Mouse (Mus musculus): ENCODE measurements around the gene Olfr825. TPM values are rescaled to one million over a fixed set of nuclear protein-coding genes. Genes with fewer than 3 reads are reported as not detected.
"Not testable (repeated sequence)": the region's sequence is repeated elsewhere in the genome, so short reads cannot be mapped to it uniquely, and the experiment has no call there.

The Olfr825 gene
- polyA plus RNA-seq (2014; fragmentation: Nextera tagmentation; extraction: Ambion mirVana): not detected in 2 replicates

DNA sequence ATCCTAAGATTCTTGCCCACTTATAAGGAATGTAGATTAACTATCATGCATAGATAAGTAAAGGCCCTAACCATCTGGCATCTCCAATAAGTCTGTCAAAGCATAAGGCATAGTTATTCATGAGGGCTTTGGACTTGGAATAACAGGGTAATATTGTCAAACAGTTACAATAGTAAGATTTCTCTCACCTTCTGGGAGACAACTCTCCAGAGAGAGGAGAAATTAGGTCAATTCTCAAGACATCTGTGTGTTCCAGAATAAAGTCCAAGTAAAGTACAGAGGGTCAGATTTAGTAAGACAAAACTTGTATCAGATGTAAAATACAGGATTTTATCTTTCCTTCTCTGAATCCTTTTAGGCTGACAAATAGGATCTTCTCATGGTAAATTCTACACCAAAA, at the start of gene Olfr825:
Olfr825 (minus strand) TSS at position 101 of the 400 bp plus-strand sequence.
- H3K4me1 ChIP-seq (replicated peaks; ENCODE audit: control insufficient read depth, insufficient read depth, low read length): no peaks in the 10 kb centered on the region
- DNase-seq (ENCODE audit: low spot score) (no peak), ATAC-seq (ENCODE audit: low FRiP score) (no peak)
- H3K4me3 ChIP-seq (ENCODE audit: low read depth, low read length): no peak within 1 kb of the TSS
- no peaks in the 10 kb centered on the region for H3K27me3 ChIP-seq (ENCODE audit: control insufficient read depth, insufficient read depth, low read length)
- H3K9me3 ChIP-seq (ENCODE audit: control insufficient read depth, low read length): no peaks in the 10 kb centered on the region
- H3K4me2 ChIP-seq (replicated peaks; ENCODE audit: low read depth, low read length): no peak within 1 kb of the TSS
- no peak within 1 kb of the TSS for H3K27ac ChIP-seq (ENCODE audit: low read depth, low read length)
- H3K9ac ChIP-seq (ENCODE audit: low read depth, low read length): no peak within 1 kb of the TSS
- H3K36me3 ChIP-seq (ENCODE audit: control insufficient read depth, insufficient read depth, low read length): no peaks in the 10 kb centered on the region

DNA sequence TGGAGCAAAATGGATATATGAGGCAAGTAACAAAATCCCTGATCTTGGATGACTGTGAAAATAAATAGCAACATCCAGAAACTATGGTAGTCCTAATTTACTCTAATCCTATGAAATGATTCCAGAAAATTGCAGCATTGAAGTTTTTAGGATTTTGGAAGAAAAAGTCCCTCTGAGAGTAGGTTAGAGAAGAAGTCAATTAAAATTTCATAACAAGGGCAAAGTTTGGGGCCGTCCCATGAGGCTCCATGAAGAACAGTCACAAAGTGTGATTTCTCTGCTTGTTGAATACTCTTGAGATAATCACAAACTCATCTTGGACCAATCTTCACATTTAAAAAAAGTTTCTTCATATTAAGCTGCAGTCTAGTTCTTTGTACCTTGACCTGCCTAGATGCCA, 47.7 kb upstream of the Olfr825 start, which contains the start of gene Olfr827:
Olfr827 (minus strand) TSS at position 101 of the 400 bp plus-strand sequence.
- no peak for ATAC-seq (ENCODE audit: low FRiP score)

DNA sequence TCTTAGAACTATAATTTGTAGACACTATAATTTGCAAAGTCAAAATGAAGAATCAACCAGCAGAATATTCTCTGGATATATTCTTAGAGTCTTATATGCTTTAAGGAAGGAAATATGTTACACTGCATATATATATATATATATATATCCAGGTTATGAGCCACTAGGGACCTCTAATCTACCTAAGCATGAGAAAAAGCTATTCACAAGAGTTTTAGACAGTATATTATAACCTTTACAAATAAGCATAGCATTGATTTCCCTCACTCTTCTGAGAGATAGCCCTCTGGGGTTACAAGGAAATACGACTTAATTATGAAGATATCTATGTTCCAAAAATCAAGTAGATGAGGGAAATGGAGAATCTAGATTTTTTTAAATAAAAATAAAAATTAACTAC, 17.5 kb upstream of the Olfr825 start, which contains the start of gene Olfr826:
Olfr826 (minus strand) TSS at position 101 of the 400 bp plus-strand sequence.
- 81% methylated on average over 1 of the region's 1 CpGs for WGBS
- H3K27me3 ChIP-seq (ENCODE audit: control insufficient read depth, insufficient read depth, low read length): no peaks in the 10 kb centered on the region
- no peak for DNase-seq (ENCODE audit: low spot score)
- no peak within 1 kb of the TSS for H3K9ac ChIP-seq (ENCODE audit: low read depth, low read length)
- ATAC-seq (ENCODE audit: low FRiP score): no peak
- H3K4me3 ChIP-seq (ENCODE audit: low read depth, low read length): no peak within 1 kb of the TSS
- no peak within 1 kb of the TSS for H3K4me2 ChIP-seq (replicated peaks; ENCODE audit: low read depth, low read length)
- H3K27ac ChIP-seq (ENCODE audit: low read depth, low read length): no peak within 1 kb of the TSS
- no peaks in the 10 kb centered on the region for H3K9me3 ChIP-seq (ENCODE audit: control insufficient read depth, low read length)
- no peaks in the 10 kb centered on the region for H3K36me3 ChIP-seq (ENCODE audit: control insufficient read depth, insufficient read depth, low read length)
- H3K4me1 ChIP-seq (replicated peaks; ENCODE audit: control insufficient read depth, insufficient read depth, low read length): no peaks in the 10 kb centered on the region

More for the DNA sequence above, 47.7 kb upstream of the Olfr825 start, which contains the start of gene Olfr827:
- Histone ChIP-seq H3K27ac (ENCODE audit: low read depth, low read length) (no peak within 1 kb of the TSS), H3K9me3 (ENCODE audit: control insufficient read depth, low read length) (no peaks in the 10 kb centered on the region), H3K36me3 (ENCODE audit: control insufficient read depth, insufficient read depth, low read length) (no peaks in the 10 kb centered on the region), H3K4me3 (ENCODE audit: low read depth, low read length) (no peak within 1 kb of the TSS), H3K9ac (ENCODE audit: low read depth, low read length) (no peak within 1 kb of the TSS), H3K4me2 (replicated peaks; ENCODE audit: low read depth, low read length) (no peak within 1 kb of the TSS), H3K27me3 (ENCODE audit: control insufficient read depth, insufficient read depth, low read length) (no peaks in the 10 kb centered on the region), H3K4me1 (replicated peaks; ENCODE audit: control insufficient read depth, insufficient read depth, low read length) (no peaks in the 10 kb centered on the region)
- 94% methylated on average over 1 of the region's 1 CpGs for WGBS
- DNase-seq (ENCODE audit: low spot score): no peak

DNA sequence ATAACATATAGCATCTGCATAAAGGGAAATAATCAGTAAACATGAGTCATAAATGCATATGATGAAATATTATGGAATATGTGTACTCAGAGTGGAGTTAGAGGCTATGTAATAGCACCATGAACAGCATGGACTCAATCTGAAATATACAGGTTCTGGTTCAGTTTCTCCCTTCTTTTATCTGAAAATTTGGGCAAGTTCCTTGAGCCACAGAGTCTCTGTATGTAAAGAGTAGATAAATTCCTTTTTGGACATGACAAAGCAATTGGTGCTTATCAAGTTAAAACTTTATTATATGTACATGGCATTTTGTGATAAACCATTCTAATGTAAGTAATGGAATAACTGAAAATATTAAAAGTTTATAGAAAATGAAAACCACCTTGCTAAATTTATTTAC, 1.4 kb downstream of the Olfr825 start:
- no peak overlapping the region for H3K4me2 ChIP-seq (replicated peaks; ENCODE audit: low read depth, low read length)
- ATAC-seq (ENCODE audit: low FRiP score): no peak
- no peak overlapping the region for H3K4me3 ChIP-seq (ENCODE audit: low read depth, low read length)

DNA sequence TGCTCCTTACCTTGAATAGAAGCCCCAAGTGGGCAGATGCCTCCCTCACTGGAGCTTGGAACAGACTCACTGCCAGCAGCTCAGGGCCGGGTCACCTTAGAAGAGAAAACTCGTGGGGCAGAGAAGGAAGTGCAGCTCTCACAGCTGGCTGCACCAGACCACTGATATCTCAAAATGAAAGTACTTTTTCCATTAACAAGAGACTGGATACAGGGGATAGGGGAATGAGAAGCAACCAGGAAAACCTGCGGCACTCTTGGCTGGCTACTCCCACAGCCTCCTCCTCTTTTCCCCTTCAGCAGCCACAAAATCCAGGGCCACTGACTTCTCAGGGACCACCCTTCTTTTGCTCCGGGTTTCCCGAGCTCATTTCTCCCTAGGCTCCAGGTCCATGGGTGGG, 22.4 kb downstream of the Olfr825 start:
- WGBS: 79% methylated on average over 5 of the region's 5 CpGs
- H3K4me2 ChIP-seq (replicated peaks; ENCODE audit: low read depth, low read length): no peak overlapping the region
- no peak for ATAC-seq (ENCODE audit: low FRiP score)
- no peaks in the 10 kb centered on the region for H3K27me3 ChIP-seq (ENCODE audit: control insufficient read depth, insufficient read depth, low read length)
- H3K27ac ChIP-seq (ENCODE audit: low read depth, low read length): no peak overlapping the region
- no peak for DNase-seq (ENCODE audit: low spot score)
- no peak overlapping the region for H3K4me3 ChIP-seq (ENCODE audit: low read depth, low read length)
- no peaks in the 10 kb centered on the region for H3K4me1 ChIP-seq (replicated peaks; ENCODE audit: control insufficient read depth, insufficient read depth, low read length)
- H3K9me3 ChIP-seq (ENCODE audit: control insufficient read depth, low read length): no peaks in the 10 kb centered on the region
- no peak overlapping the region for H3K9ac ChIP-seq (ENCODE audit: low read depth, low read length)
- no peaks in the 10 kb centered on the region for H3K36me3 ChIP-seq (ENCODE audit: control insufficient read depth, insufficient read depth, low read length)

More for the DNA sequence above, 1.4 kb downstream of the Olfr825 start:
- Histone ChIP-seq H3K27me3 (ENCODE audit: control insufficient read depth, insufficient read depth, low read length) (no peaks in the 10 kb centered on the region), H3K9ac (ENCODE audit: low read depth, low read length) (no peak overlapping the region), H3K36me3 (ENCODE audit: control insufficient read depth, insufficient read depth, low read length) (no peaks in the 10 kb centered on the region), H3K4me1 (replicated peaks; ENCODE audit: control insufficient read depth, insufficient read depth, low read length) (no peaks in the 10 kb centered on the region), H3K9me3 (ENCODE audit: control insufficient read depth, low read length) (no peaks in the 10 kb centered on the region), H3K27ac (ENCODE audit: low read depth, low read length) (no peak overlapping the region)
- DNase-seq (ENCODE audit: low spot score): no peak

DNA sequence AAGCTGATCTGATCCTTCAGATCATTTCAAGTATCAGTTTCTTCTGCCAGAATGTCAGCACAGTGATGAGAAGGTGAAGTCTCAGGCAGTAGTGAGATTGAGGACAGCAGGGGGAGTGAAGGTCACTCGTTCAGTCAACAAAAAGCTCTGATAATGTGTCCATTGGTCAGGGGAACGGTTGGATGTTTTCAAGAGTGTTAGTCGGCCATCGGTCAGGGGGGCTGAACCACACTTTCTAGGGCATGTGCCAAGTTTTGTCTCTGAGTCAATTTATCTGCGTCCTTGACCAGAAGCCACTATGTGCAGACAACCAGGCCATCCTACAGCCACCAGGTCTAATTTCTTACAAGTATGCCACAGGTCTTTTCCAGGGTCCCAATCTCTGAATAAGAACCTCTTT, 24.1 kb downstream of the Olfr825 start:
- WGBS: 88% methylated on average over 5 of the region's 5 CpGs
- not testable (repeated sequence) for H3K4me1 ChIP-seq (replicated peaks; ENCODE audit: control insufficient read depth, insufficient read depth, low read length); H3K36me3 ChIP-seq (ENCODE audit: control insufficient read depth, insufficient read depth, low read length); H3K4me2 ChIP-seq (replicated peaks; ENCODE audit: low read depth, low read length); DNase-seq (ENCODE audit: low spot score); H3K9me3 ChIP-seq (ENCODE audit: control insufficient read depth, low read length); H3K27ac ChIP-seq (ENCODE audit: low read depth, low read length); ATAC-seq (ENCODE audit: low FRiP score); H3K27me3 ChIP-seq (ENCODE audit: control insufficient read depth, insufficient read depth, low read length); H3K4me3 ChIP-seq (ENCODE audit: low read depth, low read length); H3K9ac ChIP-seq (ENCODE audit: low read depth, low read length)

DNA sequence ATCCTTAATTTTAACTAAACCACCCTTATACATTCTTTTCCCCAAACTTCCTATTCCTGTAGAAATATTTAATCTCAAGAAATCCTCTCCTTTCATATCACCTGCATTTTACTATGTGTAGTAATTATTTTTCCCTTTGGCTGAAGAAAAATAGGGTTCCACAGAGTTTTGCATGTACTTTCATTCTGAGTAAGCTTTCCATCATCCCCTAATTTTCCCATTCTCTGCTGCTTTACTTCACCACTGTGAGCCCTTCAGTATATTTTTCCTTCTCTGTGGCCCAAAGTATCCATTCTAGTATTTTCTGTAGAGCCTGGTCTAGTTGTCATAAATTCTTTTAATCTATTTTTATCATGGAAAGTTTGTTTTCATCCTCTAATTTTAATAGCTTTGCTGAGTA, 31.8 kb downstream of the Olfr825 start:
- Histone ChIP-seq H3K36me3 (ENCODE audit: control insufficient read depth, insufficient read depth, low read length) (no peaks in the 10 kb centered on the region), H3K27ac (ENCODE audit: low read depth, low read length) (no peak overlapping the region), H3K4me2 (replicated peaks; ENCODE audit: low read depth, low read length) (no peak overlapping the region), H3K27me3 (ENCODE audit: control insufficient read depth, insufficient read depth, low read length) (no peaks in the 10 kb centered on the region), H3K9me3 (ENCODE audit: control insufficient read depth, low read length) (no peaks in the 10 kb centered on the region), H3K4me3 (ENCODE audit: low read depth, low read length) (no peak overlapping the region), H3K4me1 (replicated peaks; ENCODE audit: control insufficient read depth, insufficient read depth, low read length) (no peaks in the 10 kb centered on the region), H3K9ac (ENCODE audit: low read depth, low read length) (no peak overlapping the region)
- DNase-seq (ENCODE audit: low spot score): no peak
- no peak for ATAC-seq (ENCODE audit: low FRiP score)

DNA sequence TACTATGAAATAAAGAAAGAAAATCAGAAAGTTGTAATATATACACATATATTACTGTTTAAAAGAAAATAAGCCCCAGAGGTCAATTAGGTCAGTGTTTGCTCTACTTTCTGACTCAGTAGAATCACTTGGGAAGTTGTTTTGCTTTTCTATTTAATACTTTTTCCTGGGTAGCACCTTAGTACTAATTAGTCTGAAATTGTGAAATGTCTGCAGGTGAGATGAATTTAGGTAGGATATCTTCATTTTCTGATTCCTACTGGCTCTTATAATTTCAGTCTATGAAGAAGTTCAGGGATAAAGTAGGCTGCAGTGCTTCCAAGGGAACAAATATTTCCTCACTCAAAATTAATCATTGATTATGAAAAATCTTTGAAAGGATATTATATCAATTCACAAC, 36.7 kb downstream of the Olfr825 start, which contains the start of gene Olfr824:
Olfr824 (minus strand) TSS at position 101 of the 400 bp plus-strand sequence.
- not testable (repeated sequence) for H3K36me3 ChIP-seq (ENCODE audit: control insufficient read depth, insufficient read depth, low read length); ATAC-seq (ENCODE audit: low FRiP score); H3K4me1 ChIP-seq (replicated peaks; ENCODE audit: control insufficient read depth, insufficient read depth, low read length); H3K9me3 ChIP-seq (ENCODE audit: control insufficient read depth, low read length); H3K9ac ChIP-seq (ENCODE audit: low read depth, low read length); DNase-seq (ENCODE audit: low spot score); H3K4me2 ChIP-seq (replicated peaks; ENCODE audit: low read depth, low read length); H3K27ac ChIP-seq (ENCODE audit: low read depth, low read length); H3K27me3 ChIP-seq (ENCODE audit: control insufficient read depth, insufficient read depth, low read length); H3K4me3 ChIP-seq (ENCODE audit: low read depth, low read length)

DNA sequence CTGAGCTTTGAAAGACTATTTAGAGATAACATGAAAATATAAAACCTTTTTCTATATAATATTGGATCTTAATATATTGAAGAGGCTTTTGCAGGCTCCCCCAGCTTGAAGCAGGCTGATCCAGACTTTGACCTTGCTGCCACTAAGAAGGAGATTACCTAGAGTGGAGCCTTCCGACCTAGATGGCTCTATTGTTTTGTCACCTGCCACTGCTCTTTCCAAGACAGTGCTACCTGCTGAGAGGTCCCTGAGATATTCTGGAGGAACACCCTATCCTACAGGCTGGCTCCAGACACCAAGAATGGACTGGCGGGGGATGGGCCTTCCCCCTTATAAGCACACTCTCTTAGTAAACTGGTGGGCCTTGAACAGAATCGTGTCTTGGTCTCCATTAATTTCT, 50.5 kb downstream of the Olfr825 start:
- ATAC-seq (ENCODE audit: low FRiP score); H3K4me3 ChIP-seq (ENCODE audit: low read depth, low read length); H3K9ac ChIP-seq (ENCODE audit: low read depth, low read length); DNase-seq (ENCODE audit: low spot score); H3K27me3 ChIP-seq (ENCODE audit: control insufficient read depth, insufficient read depth, low read length); H3K36me3 ChIP-seq (ENCODE audit: control insufficient read depth, insufficient read depth, low read length); H3K4me1 ChIP-seq (replicated peaks; ENCODE audit: control insufficient read depth, insufficient read depth, low read length); H3K27ac ChIP-seq (ENCODE audit: low read depth, low read length); H3K9me3 ChIP-seq (ENCODE audit: control insufficient read depth, low read length); H3K4me2 ChIP-seq (replicated peaks; ENCODE audit: low read depth, low read length): not testable (repeated sequence)
- 68% methylated on average over 3 of the region's 3 CpGs for WGBS
